Mouse (Mus musculus) erythroid progenitor cell, adult 5-6 weeks (primary cell): ENCODE measurements around the gene Rnf224. TPM values are rescaled to one million over a fixed set of nuclear protein-coding genes. Genes with fewer than 3 reads are reported as not detected.
"Not testable (repeated sequence)": the region's sequence is repeated elsewhere in the genome, so short reads cannot be mapped to it uniquely, and the experiment has no call there.

Experiments used
- ATAC-seq: replicated peaks from 2 replicates; pipeline ENCODE4 v1.8.0; 2016; ENCODE audit warnings: moderate number of reproducible peaks, mild to moderate bottlenecking, moderate TSS enrichment, inconsistent platforms; ENCODE audit not compliant: poor library complexity, low FRiP score, severe bottlenecking
- total RNA-seq, 2 experiments: library from RNA; stranded (forward) in 1 of 2; stranded (reverse) in 1 of 2; fragments of 150-400 nt in 1 of 2; fragments of 186-747, 209-891 nt in 1 of 2; gene quantifications; 2 replicates each; pipeline versions ENCODE4 v1.2.3 to v1.2.4; 2015 to 2017; ENCODE audit warnings: low replicate concordance in 2 of 2

The Rnf224 gene
- total RNA-seq, 2 experiments from 2014 or later = not detected

- not testable (repeated sequence) for ATAC-seq
Observed at GRCm38 (mm10) chr2:25257250-25257649, 20.7 kb upstream of the Rnf224 start.

- ATAC-seq = not testable (repeated sequence)
Observed at GRCm38 (mm10) chr2:25256443-25257109, 20.0 kb upstream of the Rnf224 start.

DNA sequence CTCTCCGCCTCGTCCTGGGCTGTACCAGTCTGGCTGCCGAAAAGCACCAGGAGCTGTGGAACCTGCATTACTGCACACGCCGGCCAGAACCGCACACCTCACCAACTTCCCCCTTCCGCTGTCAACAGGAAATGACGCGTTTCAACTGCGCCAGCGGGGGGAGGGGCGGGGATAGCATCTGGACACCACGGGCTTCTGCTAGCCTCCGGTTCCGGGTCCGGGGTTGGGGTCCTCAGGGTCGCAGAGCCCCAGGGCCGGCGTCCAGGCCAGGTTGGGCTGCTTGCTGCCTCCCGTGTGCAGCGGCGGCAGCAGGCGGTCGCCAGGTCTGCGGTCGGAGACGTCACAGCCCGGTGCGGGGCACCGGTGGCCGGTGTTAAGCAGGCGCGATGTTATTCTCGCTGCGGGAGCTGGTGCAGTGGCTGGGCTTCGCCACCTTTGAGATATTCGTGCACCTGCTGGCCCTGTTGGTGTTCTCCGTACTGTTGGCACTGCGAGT lies 18.7 kb upstream of the Rnf224 start, which contains the start of gene Tmem203:
Tmem203 (plus strand) TSS at position 156 of the 496 bp plus-strand sequence.
- peak; percentile 92 for ATAC-seq

DNA sequence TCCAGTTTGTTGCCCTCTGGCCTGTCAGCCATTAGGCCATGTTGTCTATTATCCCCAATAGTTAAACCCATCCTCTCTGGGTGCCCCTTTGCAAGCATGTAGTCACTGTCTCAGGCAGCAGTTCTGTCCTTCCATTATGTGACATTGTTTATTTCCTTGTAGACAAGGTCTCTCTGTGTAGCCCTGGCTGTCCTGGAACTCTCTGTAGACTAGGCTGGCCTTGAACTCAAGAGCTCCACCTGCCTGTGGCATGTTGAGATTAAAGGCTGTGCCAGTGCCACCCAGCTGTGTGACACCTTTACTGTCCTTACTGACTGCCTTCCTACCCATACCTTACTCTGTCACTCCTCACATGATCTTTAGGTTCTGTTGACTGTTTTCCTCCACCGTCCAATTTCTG lies 15.7 kb upstream of the Rnf224 start:
- ATAC-seq = no peak

- ATAC-seq = no peak
Observed at GRCm38 (mm10) chr2:25246183-25247072, 9.8 kb upstream of the Rnf224 start, which contains the start of gene AL732309.1. AL732309.1 (minus strand) TSS chr2:25246863.

DNA sequence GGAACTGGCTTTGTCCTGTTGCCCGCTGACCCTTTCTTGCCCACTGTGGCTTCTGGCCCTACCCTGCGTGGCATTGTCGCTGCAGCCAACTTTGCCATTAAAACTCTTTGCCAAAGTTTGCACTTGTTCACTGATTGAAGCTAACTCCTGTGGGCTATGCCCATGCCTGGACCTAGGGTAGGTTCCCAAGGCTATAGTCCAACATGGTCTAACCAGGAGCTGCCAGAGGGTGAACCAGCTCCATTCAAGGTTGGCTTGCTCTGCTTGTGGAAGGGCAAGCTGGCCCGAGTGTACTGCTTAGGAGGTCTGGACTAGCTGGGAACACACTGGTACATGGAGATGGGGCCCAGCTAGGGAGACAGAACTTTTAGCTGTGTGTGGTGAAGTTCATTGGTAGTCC lies 7.6 kb upstream of the Rnf224 start:
- ATAC-seq = no peak

- ATAC-seq = no peak
Observed at GRCm38 (mm10) chr2:25243342-25243741, 6.8 kb upstream of the Rnf224 start.

DNA sequence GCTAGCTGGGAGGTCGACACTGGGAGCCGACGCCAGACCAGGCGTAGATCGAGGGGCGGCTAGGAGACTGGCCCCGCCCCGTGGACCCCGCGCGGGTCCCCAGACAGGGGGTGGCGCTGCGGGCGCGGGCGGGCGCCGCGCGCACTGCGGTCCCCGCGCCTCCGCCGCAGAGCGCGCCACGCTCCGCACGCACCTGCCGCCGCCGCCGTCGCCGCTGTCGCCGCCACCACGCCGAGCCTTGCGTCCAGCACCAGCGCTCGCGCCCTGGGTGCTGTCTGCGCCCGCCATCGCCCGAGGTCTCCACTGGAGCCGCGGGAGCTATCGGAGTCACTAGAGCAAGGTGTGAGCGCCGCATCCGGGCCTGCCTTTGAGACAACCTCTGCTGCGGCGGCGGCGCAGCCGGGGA lies 5.5 kb upstream of the Rnf224 start, which contains the start of the genes Rnf208 and Cysrt1:
Rnf208 (plus strand) TSS at position 155 of the 406 bp plus-strand sequence.
Cysrt1 (minus strand) TSS at position 352 of the 406 bp plus-strand sequence.
- ATAC-seq = no peak

- ATAC-seq = no peak
Observed at GRCm38 (mm10) chr2:25241438-25241775, 4.8 kb upstream of the Rnf224 start.

DNA sequence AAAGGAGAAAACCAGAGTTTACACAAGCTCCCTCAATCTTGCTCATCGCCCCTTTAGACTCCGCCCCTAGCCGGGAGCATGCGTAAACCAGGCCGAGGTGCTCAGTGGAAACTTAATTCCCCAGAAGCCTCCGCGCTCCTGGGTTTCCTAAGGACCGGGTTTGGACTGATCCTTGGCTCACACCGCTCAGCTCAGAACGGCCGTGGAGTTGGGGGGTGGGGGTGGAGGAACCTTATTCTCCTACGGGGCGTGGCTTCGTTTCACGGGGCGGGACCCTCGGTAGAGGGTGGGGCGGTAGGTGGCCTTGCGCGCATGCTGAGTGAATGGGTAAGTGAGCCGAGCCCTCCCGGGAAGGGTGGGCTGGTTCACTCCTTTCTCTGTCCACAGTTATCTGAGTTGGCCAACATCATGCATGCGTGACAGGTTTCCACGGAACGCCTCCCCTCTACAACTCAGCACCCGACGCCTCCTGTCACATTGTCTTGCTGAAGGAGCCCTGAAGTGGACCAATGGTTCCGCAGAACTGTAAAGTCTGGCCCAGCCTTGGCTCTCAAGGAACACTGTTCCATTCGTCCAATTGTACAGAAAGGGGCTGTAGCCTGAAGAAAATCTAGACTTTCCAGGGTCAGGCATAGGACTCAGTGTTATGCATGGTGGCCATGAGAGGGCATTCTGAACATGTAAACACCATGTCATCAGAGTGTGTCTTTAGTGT lies 4.3 kb upstream of the Rnf224 start:
- ATAC-seq = peak; percentile 36; the same call in 1 of the 2 replicates

- no peak for ATAC-seq
Observed at GRCm38 (mm10) chr2:25240310-25240709, 3.7 kb upstream of the Rnf224 start.

DNA sequence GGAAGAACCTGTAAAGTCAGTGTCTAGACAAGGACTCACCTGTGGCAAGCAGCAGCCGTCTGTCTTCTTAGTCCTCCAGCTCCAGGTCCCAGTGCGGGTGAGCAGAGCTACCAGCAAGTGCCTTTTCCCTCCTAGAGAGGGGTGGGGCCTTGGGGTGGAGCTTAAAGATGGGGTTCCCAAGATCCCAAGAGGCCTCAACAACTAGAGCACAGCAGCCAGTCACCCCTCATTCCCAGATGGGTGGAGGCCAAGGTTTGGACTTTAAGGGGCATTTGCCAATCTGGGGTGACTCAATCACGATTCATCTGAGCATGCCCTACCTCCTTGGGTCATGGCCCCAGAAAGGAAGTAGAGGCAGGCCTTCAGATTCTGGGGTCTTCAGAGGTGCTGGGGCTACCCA lies 3.2 kb upstream of the Rnf224 start:
- no peak for ATAC-seq

DNA sequence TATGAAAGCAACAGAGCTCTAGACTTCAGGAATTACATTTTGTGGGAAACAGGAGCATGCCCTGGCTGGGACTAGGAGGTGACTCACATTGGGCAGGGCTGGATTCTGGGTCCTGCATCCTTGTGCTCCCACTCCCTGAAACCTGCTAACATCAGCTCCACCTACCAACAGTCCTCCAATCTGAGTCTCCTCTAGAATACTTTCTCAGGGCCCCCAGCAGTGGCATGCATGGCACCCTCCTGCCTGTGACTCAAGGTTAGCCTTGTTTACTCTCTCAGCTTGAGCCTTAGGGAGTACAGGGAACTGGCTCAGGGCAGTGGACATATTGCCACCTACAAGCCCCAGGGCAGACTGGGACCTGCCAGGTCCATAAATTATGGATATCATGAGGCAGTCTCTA lies 1.5 kb upstream of the Rnf224 start:
- no peak for ATAC-seq

DNA sequence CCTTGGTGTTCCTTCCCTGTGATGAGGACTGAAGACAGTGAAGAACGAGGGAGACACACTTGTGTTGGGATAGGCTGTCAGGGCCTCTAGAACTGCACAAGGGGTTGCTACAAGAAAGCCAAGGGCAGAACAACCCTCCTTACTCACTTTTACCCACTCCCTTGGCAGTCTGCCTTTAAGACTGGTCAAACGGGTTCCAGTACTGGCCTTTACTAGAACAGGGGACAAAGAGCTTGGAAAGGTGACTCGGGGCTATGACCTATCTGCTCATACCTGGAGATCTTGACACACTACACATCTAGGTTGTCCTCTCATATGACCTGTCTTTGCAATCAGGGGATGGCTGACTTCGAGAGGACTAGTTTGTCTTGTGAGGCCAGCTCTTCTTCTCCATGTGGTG lies 935 bp upstream of the Rnf224 start:
- ATAC-seq = no peak

DNA sequence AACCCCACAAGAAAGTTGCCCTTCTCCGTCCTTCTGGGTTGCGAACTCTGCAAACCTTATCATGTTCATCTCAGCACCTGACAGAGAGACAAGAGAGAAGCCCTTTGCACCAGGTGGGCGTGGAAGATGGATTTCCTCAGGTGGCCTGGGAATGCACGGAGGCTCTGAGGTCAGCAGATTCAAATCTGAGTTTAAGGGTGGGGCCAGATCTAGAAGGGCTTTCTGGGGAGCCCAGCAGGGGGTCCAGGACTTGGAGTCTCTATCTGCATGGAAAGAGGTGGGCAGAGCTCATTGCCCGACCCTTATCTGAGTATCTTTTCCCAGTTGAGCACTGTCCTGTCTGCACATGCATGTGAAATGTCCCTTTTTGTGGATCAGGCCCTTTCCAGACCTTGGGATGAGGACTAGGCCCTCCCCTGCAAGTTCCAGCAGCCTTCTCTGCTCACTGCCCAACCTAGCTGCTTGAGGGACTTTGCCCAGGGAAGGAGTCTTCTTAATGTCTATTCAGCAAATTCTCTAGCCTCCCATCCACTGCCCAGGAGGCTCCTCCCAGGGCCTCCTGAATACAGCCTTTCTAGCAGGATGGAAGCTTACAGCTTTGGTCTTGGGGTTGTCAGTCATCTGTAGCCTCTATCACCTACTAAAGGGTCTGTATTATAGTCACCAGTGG lies 1.9 kb downstream of the Rnf224 start:
- ATAC-seq = no peak

DNA sequence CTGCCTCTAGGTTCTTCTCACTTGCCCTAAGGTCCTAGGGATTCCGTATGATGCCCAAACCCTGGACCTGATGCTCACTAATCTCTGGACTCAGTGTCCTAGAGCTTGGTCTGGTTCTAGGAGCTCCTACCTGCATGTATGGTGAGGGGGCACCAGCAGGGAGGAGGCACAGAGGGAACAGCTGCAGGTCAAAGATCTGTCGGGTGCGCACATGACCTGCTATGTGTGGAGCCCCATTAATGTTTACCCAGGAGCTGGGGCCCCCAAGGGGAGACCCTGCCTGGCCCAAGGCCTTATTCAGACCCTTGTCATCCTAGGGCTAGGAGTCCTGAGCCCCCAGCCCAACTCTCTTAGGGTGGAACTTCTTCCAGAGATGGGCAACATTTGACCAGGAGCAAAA lies 2.5 kb downstream of the Rnf224 start, which contains the start of gene Slc34a3:
Slc34a3 (minus strand) TSS at position 315 of the 400 bp plus-strand sequence.
- ATAC-seq = no peak

DNA sequence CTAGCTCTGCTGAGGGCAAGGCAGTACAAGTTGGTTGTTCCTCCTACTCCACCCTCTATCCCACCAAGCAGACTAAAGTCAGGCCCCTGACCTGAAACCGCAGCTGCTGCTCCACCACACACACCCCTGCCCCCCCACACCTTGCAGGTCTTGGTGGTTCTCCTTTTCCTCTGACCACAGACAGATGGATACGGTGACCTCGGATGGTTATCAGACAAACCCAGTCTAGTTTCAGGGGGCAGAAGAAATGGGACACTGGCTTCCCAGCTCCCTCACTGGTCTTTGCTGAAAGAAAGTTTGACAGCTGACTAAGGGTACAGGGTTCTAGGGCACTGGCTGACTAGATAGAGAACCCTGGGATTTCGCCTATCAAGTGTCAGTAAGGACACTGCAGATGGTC lies 3.2 kb downstream of the Rnf224 start:
- no peak for ATAC-seq

DNA sequence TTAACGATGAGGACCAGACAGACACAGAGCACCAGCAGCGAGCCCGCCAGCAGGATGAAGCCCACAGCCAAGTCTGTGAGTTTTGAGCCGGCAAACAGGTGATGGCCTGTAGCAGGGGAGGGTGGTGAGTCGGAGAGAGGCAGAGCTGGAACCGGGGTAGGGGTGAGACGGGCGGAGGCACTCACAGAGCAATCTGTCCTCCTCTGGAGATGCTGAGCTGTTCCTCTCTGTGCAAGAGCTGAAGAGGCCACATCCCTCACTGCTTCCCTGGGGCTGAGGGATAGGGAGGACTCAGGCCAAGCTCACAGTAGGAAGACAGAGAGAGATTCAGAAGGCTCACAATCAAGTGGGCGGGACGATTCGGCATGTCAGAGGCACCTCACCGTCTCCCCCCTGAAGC lies 5.5 kb downstream of the Rnf224 start:
- no peak for ATAC-seq

DNA sequence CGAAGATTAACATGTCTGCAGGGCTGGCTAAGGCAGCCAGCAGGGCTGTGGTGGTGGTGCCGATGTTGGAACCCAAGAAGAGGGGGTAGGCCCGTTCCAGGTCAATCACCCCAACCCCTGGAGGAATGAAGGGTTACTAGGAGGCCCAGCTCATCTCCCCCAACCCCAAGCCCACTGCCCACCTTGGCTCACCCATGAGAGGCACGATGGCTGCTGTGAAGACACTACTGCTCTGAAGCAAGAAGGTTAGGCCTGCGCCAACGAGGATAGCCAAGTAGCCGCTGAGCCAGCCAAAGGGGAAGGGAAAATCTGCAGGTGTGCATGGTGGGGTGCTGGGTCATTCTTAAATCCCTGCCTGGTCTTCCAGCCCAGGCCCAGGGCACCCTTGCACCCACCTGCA lies 6.0 kb downstream of the Rnf224 start:
- ATAC-seq = no peak
